Mouse (Mus musculus): ENCODE results near the gene Nudt14. TPM values are rescaled to one million over a fixed set of nuclear protein-coding genes. Genes with fewer than 3 reads are reported as not detected.

The Nudt14 gene
- total and polyA plus RNA-seq, 3 experiments = 17.7 to 23.9 (median 20.7) TPM

DNA sequence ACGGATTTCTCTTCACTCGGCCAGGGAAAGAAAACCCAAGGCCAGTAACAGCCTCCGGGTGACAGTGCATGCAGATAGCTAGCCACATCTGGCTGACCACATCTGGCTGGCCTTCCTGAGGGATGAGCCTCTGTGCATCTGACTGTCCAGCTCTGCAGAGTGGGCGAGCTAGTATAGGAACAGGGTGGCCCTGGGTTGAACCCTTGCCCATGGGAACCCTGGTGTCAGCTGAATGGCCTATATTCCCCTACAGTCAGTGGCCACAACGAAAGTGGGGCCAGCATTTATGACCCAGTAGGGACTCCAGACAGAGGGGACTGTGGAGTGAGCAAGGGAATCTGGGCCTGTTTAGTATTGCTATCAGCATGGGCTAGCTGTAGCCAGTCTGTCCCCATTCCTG is 36.9 kb downstream of the Nudt14 start:
- Histone ChIP-seq H3K79me2 (replicated peaks; ENCODE audit: control insufficient read depth, extremely low read depth, insufficient read depth, poor library complexity, severe bottlenecking) (no peaks in the 10 kb centered on the region), H3K4me1 (ENCODE audit: control insufficient read depth in 1 of 2, insufficient read depth in 2 of 2) (no peaks in the 10 kb centered on the region), H3K27me3 (replicated peaks) (peaks cover 26% of the 10 kb centered on the region), H3K4me2 (ENCODE audit: insufficient read depth, low read depth, poor library complexity, severe bottlenecking) (no peak overlapping the region), H3K4me3 (replicated peaks in 1 of 3; ENCODE audit: low read depth in 2 of 3, low read length in 2 of 3, poor library complexity in 1 of 3) (no peak overlapping the region), H3K9me3 (replicated peaks; ENCODE audit: low read length) (no peaks in the 10 kb centered on the region), H3K36me3 (replicated peaks in 1 of 2; ENCODE audit: control insufficient read depth in 1 of 2, insufficient read depth in 1 of 2, low read length in 1 of 2) (no peaks in the 10 kb centered on the region), H3K9ac (ENCODE audit: insufficient read depth, low read depth) (no peak overlapping the region), H3K27ac (ENCODE audit: insufficient read depth, low read depth) (no peak overlapping the region)
- DNase-seq (ENCODE audit: extremely low read depth) = no peak
- no peak for TF ChIP-seq KAT2A (IDR thresholded peaks at IDR 0.05; ENCODE audit: insufficient replicate concordance, low read length)
- no peak for TF ChIP-seq ZKSCAN1 (IDR thresholded peaks at IDR 0.05; ENCODE audit: borderline replicate concordance, low read depth, low read length)
- TF ChIP-seq RAD21 (IDR thresholded peaks at IDR 0.05; ENCODE audit: low read depth, low read length) = no peak
- dilution Hi-C loops (cut with MboI; ENCODE audit: extremely low pct_ligation_motif_present, extremely low pct_unique_long_range_greater_than_20kb, low sequenced_read_pairs) = no loop called here
- in situ Hi-C loops (cut with MboI; ENCODE audit: low pct_ligation_motif_present, low pct_unique_long_range_greater_than_20kb, low sequenced_read_pairs) = no loop called here

DNA sequence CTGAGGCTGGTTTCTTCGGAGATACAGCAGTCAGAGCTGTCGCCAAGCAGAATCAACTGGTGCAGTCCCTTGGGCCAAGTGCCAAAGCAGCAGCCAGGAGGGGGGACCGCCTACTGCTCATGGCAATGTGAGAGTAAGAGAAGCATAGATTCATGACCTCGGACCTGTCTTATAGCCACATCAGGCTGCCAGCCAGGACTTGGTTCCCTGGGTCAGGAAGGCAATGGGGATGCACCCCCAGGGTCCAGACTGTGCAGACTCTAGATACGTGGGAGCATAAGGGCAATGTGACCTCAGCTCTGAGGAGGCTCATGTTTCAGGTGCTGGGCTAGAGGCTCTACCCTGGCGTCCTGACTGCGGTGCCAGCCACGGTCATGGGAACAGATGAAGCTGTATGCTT is 38.0 kb downstream of the Nudt14 start:
- Histone ChIP-seq H3K9me3 (replicated peaks; ENCODE audit: low read length) (no peaks in the 10 kb centered on the region), H3K79me2 (replicated peaks; ENCODE audit: control insufficient read depth, extremely low read depth, insufficient read depth, poor library complexity, severe bottlenecking) (no peaks in the 10 kb centered on the region), H3K27me3 (replicated peaks) (peaks cover 25% of the 10 kb centered on the region), H3K4me2 (ENCODE audit: insufficient read depth, low read depth, poor library complexity, severe bottlenecking) (no peak overlapping the region), H3K27ac (ENCODE audit: insufficient read depth, low read depth) (no peak overlapping the region), H3K4me1 (ENCODE audit: control insufficient read depth in 1 of 2, insufficient read depth in 2 of 2) (no peaks in the 10 kb centered on the region), H3K4me3 (replicated peaks in 1 of 3; ENCODE audit: low read depth in 2 of 3, low read length in 2 of 3, poor library complexity in 1 of 3) (no peak overlapping the region), H3K9ac (ENCODE audit: insufficient read depth, low read depth) (no peak overlapping the region), H3K36me3 (replicated peaks in 1 of 2; ENCODE audit: control insufficient read depth in 1 of 2, insufficient read depth in 1 of 2, low read length in 1 of 2) (no peaks in the 10 kb centered on the region)
- TF ChIP-seq E2F4 (IDR thresholded peaks at IDR 0.05; ENCODE audit: insufficient replicate concordance, low read depth, low read length) = no peak
- TF ChIP-seq JUN (IDR thresholded peaks at IDR 0.05; ENCODE audit: insufficient read depth, low read depth, low read length) = no peak
- no peak for TF ChIP-seq CTCF (conservative IDR thresholded peaks at IDR 0.05 in 1 of 2, IDR thresholded peaks at IDR 0.05 in 1 of 2; ENCODE audit: low read depth in 2 of 2, low read length in 2 of 2)
- no peak for TF ChIP-seq NRF1 (IDR thresholded peaks at IDR 0.05; ENCODE audit: low read depth, low read length)
- TF ChIP-seq MAX (IDR thresholded peaks at IDR 0.05; ENCODE audit: low read length) = no peak
- no peak for TF ChIP-seq CHD2 (IDR thresholded peaks at IDR 0.05; ENCODE audit: low read length)
- no peak for TF ChIP-seq BHLHE40 (IDR thresholded peaks at IDR 0.05; ENCODE audit: low read depth, low read length)
- TF ChIP-seq JUND (conservative IDR thresholded peaks at IDR 0.05; ENCODE audit: low read depth, low read length) = no peak
- no peak for TF ChIP-seq UBTF (IDR thresholded peaks at IDR 0.05; ENCODE audit: low read depth, low read length)
- TF ChIP-seq MAFK (IDR thresholded peaks at IDR 0.05; ENCODE audit: insufficient replicate concordance, low read length) = no peak
- TF ChIP-seq USF2 (conservative IDR thresholded peaks at IDR 0.05; ENCODE audit: low read depth, low read length) = no peak
- TF ChIP-seq NELFE (IDR thresholded peaks at IDR 0.05; ENCODE audit: low read depth, low read length) = no peak
- TF ChIP-seq RCOR1 (conservative IDR thresholded peaks at IDR 0.05; ENCODE audit: low read depth, low read length) = no peak
- TF ChIP-seq MXI1 (IDR thresholded peaks at IDR 0.05; ENCODE audit: low read depth, low read length) = no peak
- TF ChIP-seq PAX5 (IDR thresholded peaks at IDR 0.05; ENCODE audit: low read length) = no peak
- TF ChIP-seq SIN3A (IDR thresholded peaks at IDR 0.05; ENCODE audit: low read length) = no peak
- TF ChIP-seq SMC3 (IDR thresholded peaks at IDR 0.05; ENCODE audit: low read depth, low read length) = no peak
- TF ChIP-seq MAZ (IDR thresholded peaks at IDR 0.05; ENCODE audit: low read depth, low read length) = no peak
- no peak for TF ChIP-seq ZNF384 (IDR thresholded peaks at IDR 0.05; ENCODE audit: low read depth, low read length)
- no peak for DNase-seq (ENCODE audit: extremely low read depth)
- in situ Hi-C loops (cut with MboI; ENCODE audit: low pct_ligation_motif_present, low pct_unique_long_range_greater_than_20kb, low sequenced_read_pairs) (no loop called here), dilution Hi-C loops (cut with MboI; ENCODE audit: extremely low pct_ligation_motif_present, extremely low pct_unique_long_range_greater_than_20kb, low sequenced_read_pairs) (no loop called here)
